ENCODE assay signal across 8 mouse cellular contexts in the genomic region with DNA sequence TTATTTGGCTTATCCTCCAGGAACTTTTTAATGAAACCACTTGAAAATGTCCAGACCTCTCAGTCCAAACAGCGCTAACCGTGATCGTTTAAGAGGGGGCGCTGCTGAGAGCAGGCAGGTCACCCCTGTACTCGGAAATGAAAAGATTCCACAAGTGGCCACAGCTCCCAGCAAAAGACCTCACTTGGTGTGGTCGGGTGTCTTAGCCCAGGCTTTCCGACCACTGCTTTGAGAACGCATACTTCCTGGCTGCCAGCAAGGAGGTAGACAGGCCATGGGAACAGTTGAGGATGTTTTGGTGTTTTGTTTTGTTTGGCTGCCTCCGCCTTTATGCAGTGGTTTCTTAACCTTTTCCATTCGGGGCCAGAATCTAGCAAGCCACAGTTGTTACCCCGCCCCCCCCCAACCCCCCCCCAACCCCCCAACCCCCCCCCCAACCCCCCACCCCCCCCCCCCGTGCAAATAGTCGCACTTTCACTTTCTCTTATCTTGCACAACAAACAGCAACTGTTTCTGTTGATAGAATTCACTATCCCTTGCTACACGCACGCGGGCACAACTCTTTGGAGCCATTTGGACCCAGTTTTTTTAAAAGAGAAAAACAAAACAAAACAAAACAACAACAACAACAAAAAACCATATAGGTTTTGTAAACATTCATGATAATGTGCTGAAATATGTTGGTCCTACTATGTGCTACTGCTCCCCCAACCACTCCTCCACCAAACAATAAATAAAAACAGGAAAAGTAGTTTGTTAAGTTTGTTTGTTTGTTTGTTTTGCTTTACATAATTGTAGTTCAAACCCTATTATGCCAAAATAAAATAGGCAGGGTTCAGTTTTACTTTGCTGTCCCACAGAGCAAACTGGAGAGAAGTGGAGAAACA. TPM values are rescaled to one million over a fixed set of nuclear protein-coding genes. Genes with fewer than 3 reads are reported as not detected.
DNase-seq lines count a peak whose midpoint lies in the region; ATAC-seq and TF ChIP-seq lines count a peak whose summit lies in the region.

No protein-coding gene starts in this region.

- H3K9ac ChIP-seq in heart, embryonic 14.5 days (ENCODE audit: low read length): no peak overlapping the region
- peak overlapping the region; percentile 57 for H3K9ac ChIP-seq in liver, embryonic 11.5 days (ENCODE audit: low read depth, low read length)

- peaks cover 5 to 13% of the 10 kb centered on the region in 2 experiments; a peak in 3 of 4 replicates for H3K4me1 ChIP-seq in heart, embryonic 14.5 days (ENCODE audit: control insufficient read depth in 2 of 2, insufficient read depth in 2 of 2, low read length in 2 of 2)
- peaks cover 9% of the 10 kb centered on the region for H3K4me1 ChIP-seq in liver, embryonic 11.5 days (replicated peaks; ENCODE audit: control insufficient read depth, insufficient read depth, low read length)
- no peaks in the 10 kb centered on the region for H3K4me1 ChIP-seq in olfactory bulb, adult 2 months (ENCODE audit: control insufficient read depth, insufficient read depth, low read length)

- 0 out of 4 replicates have a peak overlapping the region, but pooled peaks of 1 of the 2 experiments have one; percentile 39 for H3K27ac ChIP-seq in heart, embryonic 14.5 days (replicated peaks in 1 of 2; ENCODE audit: control insufficient read depth in 1 of 2, insufficient read depth in 1 of 2, low read depth in 2 of 2, low read length in 2 of 2)
- peak overlapping the region; percentile 77 for H3K27ac ChIP-seq in liver, embryonic 11.5 days (ENCODE audit: low read depth, low read length)
- H3K27ac ChIP-seq in olfactory bulb, adult 2 months (ENCODE audit: insufficient read depth, low read depth, low read length): no peak overlapping the region

- peak overlapping the region; percentile 16 to 44; a peak in 3 of 4 replicates for H3K4me3 ChIP-seq in heart, embryonic 14.5 days (ENCODE audit: control insufficient read depth in 1 of 2, insufficient read depth in 1 of 2, low read depth in 1 of 2, low read length in 2 of 2)
- H3K4me3 ChIP-seq in liver, embryonic 11.5 days (ENCODE audit: low read depth, low read length): peak overlapping the region; percentile 32; the same call in 1 of the 2 replicates
- H3K4me3 ChIP-seq in olfactory bulb, adult 2 months (ENCODE audit: insufficient read depth, low read depth, low read length): 0 out of 2 replicates have a peak overlapping the region, but pooled peaks have one; percentile 11

- no peak for ATAC-seq in heart, embryonic 14.5 days (ENCODE audit: insufficient number of reproducible peaks, insufficient read depth, low FRiP score, low read depth)
- peak; percentile 72 for ATAC-seq in liver, embryonic 11.5 days (replicated peaks; ENCODE audit: low FRiP score)

- peak; percentile 32 for DNase-seq in layer of hippocampus, adult 11-12 months (ENCODE audit: low spot score)
- no peak for DNase-seq in layer of hippocampus, adult 18-20 months (ENCODE audit: low spot score in 2 of 2)
- peak; percentile 15 for DNase-seq in brain, adult 2 months (ENCODE audit: low read depth, low spot score)
- DNase-seq in liver, embryonic 11.5 days (ENCODE audit: low spot score): no peak
- DNase-seq in cerebellum, adult 9-10 months: no peak
- DNase-seq in left cerebral cortex, postnatal 25 days (ENCODE audit: low spot score in 2 of 2): no peak

- H3K9me3 ChIP-seq in heart, embryonic 14.5 days (ENCODE audit: control insufficient read depth, low read length): no peaks in the 10 kb centered on the region
- H3K9me3 ChIP-seq in liver, embryonic 11.5 days (ENCODE audit: control insufficient read depth, low read length): no peaks in the 10 kb centered on the region

- TF ChIP-seq CTCF in olfactory bulb, adult 2 months (IDR thresholded peaks at IDR 0.05; ENCODE audit: insufficient read depth, low read depth, low read length): no peak

- 22% methylated on average over 15 of the region's 16 CpGs for WGBS in heart, embryonic 14.5 days
- 20% methylated on average over 15 of the region's 16 CpGs for WGBS in liver, embryonic 11.5 days
- WGBS in olfactory bulb, adult 2 months: 19% methylated on average over 16 of the region's 16 CpGs

- H3K27me3 ChIP-seq in heart, embryonic 14.5 days (ENCODE audit: control insufficient read depth, insufficient read depth, low read length): no peaks in the 10 kb centered on the region
- H3K27me3 ChIP-seq in liver, embryonic 11.5 days (replicated peaks; ENCODE audit: control insufficient read depth, insufficient read depth, low read length): no peaks in the 10 kb centered on the region

- H3K36me3 ChIP-seq in heart, embryonic 14.5 days (ENCODE audit: control insufficient read depth, insufficient read depth, low read length): peaks cover 1% of the 10 kb centered on the region; the same call in 1 of the 2 replicates
- H3K36me3 ChIP-seq in liver, embryonic 11.5 days (ENCODE audit: control insufficient read depth, insufficient read depth, low read length): no peaks in the 10 kb centered on the region

- TF ChIP-seq POLR2A in olfactory bulb, adult 2 months (IDR thresholded peaks at IDR 0.05; ENCODE audit: insufficient read depth, low read depth, low read length): no peak

- H3K4me2 ChIP-seq in heart, embryonic 14.5 days (ENCODE audit: low read length): peak overlapping the region; percentile 57
- H3K4me2 ChIP-seq in liver, embryonic 11.5 days: peak overlapping the region; percentile 67

- intact Hi-C loops in left cerebral cortex, postnatal 25 days (cut with DNase I): no loop called here

RNA-seq across cellular contexts. Expression of gene Zbtb14, which starts 13.5 kb away (rescaled TPM):
- 10 to 100 TPM; 21.3 TPM for total RNA-seq in layer of hippocampus, adult 18-20 months (2021)
- polyA plus RNA-seq in heart, embryonic 14.5 days (2014; fragmentation: Nextera tagmentation; extraction: Ambion mirVana): 15.0 and 16.3 TPM in 2 replicates
- 19.5 and 21.4 TPM in 2 replicates for polyA plus RNA-seq in liver, embryonic 11.5 days (2014; fragmentation: Nextera tagmentation; extraction: Ambion mirVana)
- not detected in 2 replicates for polyA plus RNA-seq in olfactory bulb, adult 2 months (2012; ENCODE audit: insufficient read depth, insufficient read length, low replicate concordance, missing spikeins)
- total RNA-seq in left cerebral cortex, postnatal 25 days (2021): 10 to 100 TPM; 23.5 to 23.9 TPM

RNA-seq across cellular contexts. Expression of gene Akain1, which starts 42.7 kb away (rescaled TPM):
- 10 to 100 TPM; 17.5 to 19.7 TPM for total RNA-seq in layer of hippocampus, adult 18-20 months (2021)
- 0.13 TPM in 1 of 2 replicates, not detected in the other for polyA plus RNA-seq in heart, embryonic 14.5 days (2014; fragmentation: Nextera tagmentation; extraction: Ambion mirVana)
- not detected in 2 replicates for polyA plus RNA-seq in liver, embryonic 11.5 days (2014; fragmentation: Nextera tagmentation; extraction: Ambion mirVana)
- polyA plus RNA-seq in olfactory bulb, adult 2 months (2012; ENCODE audit: insufficient read depth, insufficient read length, low replicate concordance, missing spikeins): not detected in 2 replicates
- total RNA-seq in left cerebral cortex, postnatal 25 days (2021): 1 to 10 TPM; 4.6 to 4.7 TPM

Comparison
In these comparisons a context has a peak if more than half of its experiments do, and no peak if none do; other contexts are left out.
1. DNase-seq: peak in layer of hippocampus, adult 11-12 months (single experiment) and brain, adult 2 months (single experiment); none in layer of hippocampus, adult 18-20 months (0 of 2), liver, embryonic 11.5 days (single experiment), cerebellum, adult 9-10 months (single experiment) and left cerebral cortex, postnatal 25 days (0 of 2).
2. Peak in every context shown above with its lines, with median percentiles within 50 percentile points of each other: H3K4me3 ChIP-seq.